Mouse (Mus musculus) R1 (cell line): ENCODE results near the gene Sox6.

ENCODE experiments used
- DNase-seq: peaks from one replicate; pipeline ENCODE4 v3.0.0-alpha.2; 2018; ENCODE audit warnings: low read depth, low spot score

The Sox6 gene

GRCm38 (mm10) chr7:115985716-115986115, 52.9 kb downstream of the Sox6 start:
- no peak for DNase-seq

GRCm38 (mm10) chr7:115984076-115984475, 54.5 kb downstream of the Sox6 start:
- no peak for DNase-seq

GRCm38 (mm10) chr7:115979813-115980512, 58.6 kb downstream of the Sox6 start:
- no peak for DNase-seq

- DNase-seq: no peak
These were observed 64.1 kb downstream of the Sox6 start for GRCm38 (mm10) chr7:115974518-115974917.

- no peak for DNase-seq
These were observed 71.4 kb downstream of the Sox6 start for GRCm38 (mm10) chr7:115967186-115967585.

GRCm38 (mm10) chr7:115966181-115966580, 72.4 kb downstream of the Sox6 start:
- DNase-seq: no peak

GRCm38 (mm10) chr7:115953046-115953445, 85.5 kb downstream of the Sox6 start:
- DNase-seq: no peak

- DNase-seq: no peak
These were observed 86.4 kb downstream of the Sox6 start for GRCm38 (mm10) chr7:115952235-115952634.

- peak; percentile 10 for DNase-seq
These were observed 86.9 kb downstream of the Sox6 start for GRCm38 (mm10) chr7:115951689-115952088.

- no peak for DNase-seq
These were observed 90.7 kb downstream of the Sox6 start for GRCm38 (mm10) chr7:115947916-115948315.

- DNase-seq: no peak
These were observed 92.0 kb downstream of the Sox6 start for GRCm38 (mm10) chr7:115946559-115946958.

- no peak for DNase-seq
These were observed 93.1 kb downstream of the Sox6 start for GRCm38 (mm10) chr7:115945516-115945915.

GRCm38 (mm10) chr7:115944250-115944649, 94.3 kb downstream of the Sox6 start:
- DNase-seq: no peak

GRCm38 (mm10) chr7:115941766-115942165, 96.8 kb downstream of the Sox6 start:
- no peak for DNase-seq

GRCm38 (mm10) chr7:115939292-115939691, 99.3 kb downstream of the Sox6 start:
- DNase-seq: no peak

GRCm38 (mm10) chr7:115936908-115937307, 101.7 kb downstream of the Sox6 start:
- no peak for DNase-seq

GRCm38 (mm10) chr7:115915338-115915737, 123.3 kb downstream of the Sox6 start:
- DNase-seq: no peak

GRCm38 (mm10) chr7:115910313-115910712, 128.3 kb downstream of the Sox6 start:
- no peak for DNase-seq

GRCm38 (mm10) chr7:115904798-115905207, 133.8 kb downstream of the Sox6 start:
- DNase-seq: no peak

GRCm38 (mm10) chr7:115903931-115904797, 134.4 kb downstream of the Sox6 start:
- no peak for DNase-seq

- no peak for DNase-seq
These were observed 135.2 kb downstream of the Sox6 start for GRCm38 (mm10) chr7:115903368-115903767.

GRCm38 (mm10) chr7:115895831-115896230, 142.8 kb downstream of the Sox6 start:
- DNase-seq: no peak
